Comparison of ENCODE assay signal across 9 mouse cellular contexts in genomic region chr19:61057581-61057980, GRCm38 (mm10).
DNase-seq lines count a peak whose midpoint lies in the region; ATAC-seq and TF ChIP-seq lines count a peak whose summit lies in the region.
"Had no signal": no experiment of that assay in that cellular context is flagged by ENCODE, and none has a peak within 500 bp of the region (broad histone marks: within the 10 kb centered on the region; RNA-seq: fewer than 3 reads in every experiment).

No protein-coding gene starts in this region.

- H3K9me3 ChIP-seq in intestine, embryonic 14.5 days (ENCODE audit: control insufficient read depth, low read length) = no peaks in the 10 kb centered on the region
- no peaks in the 10 kb centered on the region for H3K9me3 ChIP-seq in intestine, postnatal 0 days (ENCODE audit: control insufficient read depth)
- peaks cover 2% of the 10 kb centered on the region; the same call in 1 of the 2 replicates for H3K9me3 ChIP-seq in heart, embryonic 12.5 days (replicated peaks)
- H3K9me3 ChIP-seq in stomach, embryonic 15.5 days = no peaks in the 10 kb centered on the region
- no peaks in the 10 kb centered on the region; the same call in 1 of the 2 replicates for H3K9me3 ChIP-seq in forebrain, embryonic 16.5 days (ENCODE audit: control insufficient read depth, low read length)

- no peak for TF ChIP-seq CTCF in intestine, postnatal 0 days (IDR thresholded peaks at IDR 0.05; ENCODE audit: low read depth)
- TF ChIP-seq CTCF in liver, adult 2 months (IDR thresholded peaks at IDR 0.05; ENCODE audit: low read depth, low read length) = no peak

- H3K27ac ChIP-seq in intestine, embryonic 14.5 days (ENCODE audit: low read depth) = no peak overlapping the region
- H3K27ac ChIP-seq in intestine, postnatal 0 days (ENCODE audit: low read depth, low read length) = no peak overlapping the region
- no peak overlapping the region for H3K27ac ChIP-seq in heart, embryonic 12.5 days (ENCODE audit: poor library complexity, severe bottlenecking)
- peak overlapping the region; percentile 53; the same call in 1 of the 2 replicates for H3K27ac ChIP-seq in liver, adult 2 months (replicated peaks; ENCODE audit: insufficient read depth, low read depth, low read length)
- peak overlapping the region; percentile 61 for H3K27ac ChIP-seq in stomach, embryonic 15.5 days
- no peak overlapping the region for H3K27ac ChIP-seq in forebrain, embryonic 16.5 days (ENCODE audit: low read length)
- H3K27ac ChIP-seq: macrophage had no signal

- peak; percentile 64 for DNase-seq in intestine, embryonic 14.5 days (ENCODE audit: low spot score)
- DNase-seq in liver, adult 2 months (ENCODE audit: extremely low read depth, low read depth, low spot score) = peak; percentile 94
- no peak for DNase-seq in right cerebral cortex, postnatal 25 days

- no peaks in the 10 kb centered on the region for H3K27me3 ChIP-seq in intestine, embryonic 14.5 days (replicated peaks; ENCODE audit: control insufficient read depth, insufficient read depth, low read length)
- H3K27me3 ChIP-seq in intestine, postnatal 0 days (replicated peaks; ENCODE audit: control insufficient read depth, insufficient read depth, low read length) = no peaks in the 10 kb centered on the region
- no peaks in the 10 kb centered on the region for H3K27me3 ChIP-seq in heart, embryonic 12.5 days (replicated peaks)
- no peaks in the 10 kb centered on the region for H3K27me3 ChIP-seq in liver, adult 2 months (ENCODE audit: control insufficient read depth, insufficient read depth, low read length)
- H3K27me3 ChIP-seq in stomach, embryonic 15.5 days (replicated peaks) = no peaks in the 10 kb centered on the region
- H3K27me3 ChIP-seq in forebrain, embryonic 16.5 days (replicated peaks; ENCODE audit: control insufficient read depth, insufficient read depth, low read length) = no peaks in the 10 kb centered on the region

- H3K4me1 ChIP-seq in intestine, embryonic 14.5 days (replicated peaks; ENCODE audit: control insufficient read depth, insufficient read depth, low read length) = peaks cover 18% of the 10 kb centered on the region
- H3K4me1 ChIP-seq in intestine, postnatal 0 days (replicated peaks; ENCODE audit: control insufficient read depth, insufficient read depth, low read length) = peaks cover 5% of the 10 kb centered on the region; the same call in 1 of the 2 replicates
- H3K4me1 ChIP-seq in heart, embryonic 12.5 days (replicated peaks) = peaks cover 18% of the 10 kb centered on the region
- H3K4me1 ChIP-seq in liver, adult 2 months (ENCODE audit: control insufficient read depth, insufficient read depth, low read length) = peaks cover 16% of the 10 kb centered on the region
- peaks cover 12% of the 10 kb centered on the region for H3K4me1 ChIP-seq in stomach, embryonic 15.5 days
- H3K4me1 ChIP-seq in forebrain, embryonic 16.5 days (replicated peaks; ENCODE audit: control insufficient read depth, insufficient read depth, low read length) = no peaks in the 10 kb centered on the region

- ATAC-seq in intestine, embryonic 14.5 days (replicated peaks; ENCODE audit: low FRiP score, low TSS enrichment, low read depth) = no peak
- no peak for ATAC-seq in intestine, postnatal 0 days
- ATAC-seq in heart, embryonic 12.5 days (ENCODE audit: insufficient number of reproducible peaks, low FRiP score) = peak; percentile 53; the same call in 1 of the 2 replicates
- peak; percentile 76; the same call in 1 of the 2 replicates for ATAC-seq in stomach, embryonic 15.5 days (ENCODE audit: insufficient read depth, low FRiP score, low read depth)
- no peak for ATAC-seq in activated CD4-positive, CD25-positive, alpha-beta regulatory T cell, adult 4 months
- no peak for ATAC-seq in forebrain, embryonic 16.5 days

- TF ChIP-seq POLR2A in liver, adult 2 months (IDR thresholded peaks at IDR 0.05; ENCODE audit: extremely low read depth, insufficient read depth, low read length) = no peak

- no peaks in the 10 kb centered on the region for H3K36me3 ChIP-seq in intestine, embryonic 14.5 days (ENCODE audit: control insufficient read depth, insufficient read depth, low read length)
- no peaks in the 10 kb centered on the region for H3K36me3 ChIP-seq in intestine, postnatal 0 days (ENCODE audit: control insufficient read depth, insufficient read depth)
- no peaks in the 10 kb centered on the region for H3K36me3 ChIP-seq in heart, embryonic 12.5 days
- H3K36me3 ChIP-seq in liver, adult 2 months (ENCODE audit: control insufficient read depth, insufficient read depth, low read length) = no peaks in the 10 kb centered on the region
- no peaks in the 10 kb centered on the region for H3K36me3 ChIP-seq in stomach, embryonic 15.5 days
- no peaks in the 10 kb centered on the region for H3K36me3 ChIP-seq in forebrain, embryonic 16.5 days (ENCODE audit: control insufficient read depth, insufficient read depth)

- H3K9ac ChIP-seq in intestine, embryonic 14.5 days (ENCODE audit: low read length) = no peak overlapping the region
- no peak overlapping the region for H3K9ac ChIP-seq in intestine, postnatal 0 days (ENCODE audit: low read depth, low read length)
- H3K9ac ChIP-seq in heart, embryonic 12.5 days = no peak overlapping the region
- no peak overlapping the region for H3K9ac ChIP-seq in liver, adult 2 months (ENCODE audit: low read depth, low read length)
- no peak overlapping the region for H3K9ac ChIP-seq in stomach, embryonic 15.5 days
- no peak overlapping the region for H3K9ac ChIP-seq in forebrain, embryonic 16.5 days (replicated peaks; ENCODE audit: low read depth, low read length)

- H3K4me2 ChIP-seq in intestine, embryonic 14.5 days (ENCODE audit: low read length) = no peak overlapping the region
- no peak overlapping the region for H3K4me2 ChIP-seq in intestine, postnatal 0 days (replicated peaks; ENCODE audit: low read depth)
- H3K4me2 ChIP-seq in heart, embryonic 12.5 days = no peak overlapping the region
- H3K4me2 ChIP-seq in stomach, embryonic 15.5 days = no peak overlapping the region
- no peak overlapping the region for H3K4me2 ChIP-seq in forebrain, embryonic 16.5 days (ENCODE audit: low read length)

- WGBS in intestine, embryonic 14.5 days = 8% methylated on average over 3 of the region's 3 CpGs
- 7% methylated on average over 3 of the region's 3 CpGs for WGBS in intestine, postnatal 0 days
- WGBS in heart, embryonic 12.5 days = 43% methylated on average over 3 of the region's 3 CpGs
- 11% methylated on average over 3 of the region's 3 CpGs for WGBS in liver, adult 2 months
- 7% methylated on average over 3 of the region's 3 CpGs for WGBS in stomach, embryonic 15.5 days
- 56% methylated on average over 3 of the region's 3 CpGs for WGBS in forebrain, embryonic 16.5 days

- no peaks in the 10 kb centered on the region; the same call in 1 of the 2 replicates for H3K79me2 ChIP-seq in liver, adult 2 months (ENCODE audit: control insufficient read depth, insufficient read depth, low read length)

- no peak overlapping the region for H3K4me3 ChIP-seq in intestine, embryonic 14.5 days (ENCODE audit: low read depth, low read length)
- no peak overlapping the region for H3K4me3 ChIP-seq in intestine, postnatal 0 days (ENCODE audit: low read depth, low read length)
- H3K4me3 ChIP-seq in heart, embryonic 12.5 days = no peak overlapping the region
- H3K4me3 ChIP-seq in liver, adult 2 months (ENCODE audit: insufficient read depth, low read depth, low read length) = no peak overlapping the region
- no peak overlapping the region for H3K4me3 ChIP-seq in stomach, embryonic 15.5 days (replicated peaks)
- H3K4me3 ChIP-seq in forebrain, embryonic 16.5 days (replicated peaks; ENCODE audit: low read length) = no peak overlapping the region

Comparison
In these comparisons a context has a peak if more than half of its experiments do, and no peak if none do; other contexts are left out.
1. ATAC-seq: peak in heart, embryonic 12.5 days (single experiment) and stomach, embryonic 15.5 days (single experiment); none in intestine, embryonic 14.5 days (single experiment), intestine, postnatal 0 days (single experiment), activated CD4-positive, CD25-positive, alpha-beta regulatory T cell, adult 4 months (single experiment) and forebrain, embryonic 16.5 days (single experiment).
2. H3K27ac ChIP-seq: peak in liver, adult 2 months (single experiment) and stomach, embryonic 15.5 days (single experiment); none in intestine, embryonic 14.5 days (single experiment), intestine, postnatal 0 days (single experiment), heart, embryonic 12.5 days (single experiment) and forebrain, embryonic 16.5 days (single experiment).